Mouse (Mus musculus): ENCODE measurements around the gene Cep55.

DNA sequence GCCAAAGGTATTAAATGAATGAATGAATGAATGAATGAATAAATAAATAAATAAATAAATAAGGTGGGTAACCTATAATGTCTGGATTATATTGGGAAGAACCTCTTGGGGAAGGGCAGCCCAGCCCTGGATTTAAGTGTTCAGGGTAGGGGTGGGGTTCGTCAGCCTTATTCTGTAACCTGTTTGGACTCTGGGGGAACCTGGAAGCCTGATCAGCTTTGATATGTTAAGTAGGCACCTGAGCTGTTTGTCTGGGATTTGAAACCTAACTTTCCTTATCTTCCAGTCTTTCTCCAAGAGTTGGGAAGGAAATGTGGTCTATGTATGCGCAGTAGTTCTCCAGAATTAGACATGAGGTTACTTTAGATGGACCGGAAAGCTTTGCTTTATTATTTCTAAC, 8.4 kb downstream of the Cep55 start:
- TF ChIP-seq CTCF (IDR thresholded peaks at IDR 0.05; ENCODE audit: control insufficient read depth, insufficient read depth, low read length): no peak
- TF ChIP-seq POLR2A (IDR thresholded peaks at IDR 0.05; ENCODE audit: borderline replicate concordance, control insufficient read depth, low read depth, low read length): no peak
